Mouse (Mus musculus) CD8-positive naive resting alpha-beta T cell, adult 57 days (primary cell): ENCODE measurements around the gene Ceacam10. TPM values are rescaled to one million over a fixed set of nuclear protein-coding genes. Genes with fewer than 3 reads are reported as not detected.

ENCODE experiments used
- total RNA-seq: library from RNA; stranded (reverse); gene quantifications from one replicate; pipeline ENCODE4 v1.2.4, GENCODE M21; 2023

Gene Ceacam10
- not detected for total RNA-seq

GRCm38 (mm10) chr7:24776918-24777317 is at the start of gene Ceacam10:
Ceacam10 (plus strand) TSS chr7:24777206.

GRCm38 (mm10) chr7:24760211-24760610 is 16.8 kb upstream of the Ceacam10 start, which contains the start of gene Cd177:
Cd177 (minus strand) TSS chr7:24760311.

Other genes with a start within 250 kb of the Ceacam10 start
- 9.0 TPM for gene Irgq, start 246.5 kb upstream of the Ceacam10 start, total RNA-seq
- not detected for gene Pinlyp, start 231.1 kb upstream of the Ceacam10 start, total RNA-seq
- gene Xrcc1, start 230.9 kb upstream of the Ceacam10 start, total RNA-seq: 60.1 TPM
- gene Ethe1, start 189.7 kb upstream of the Ceacam10 start, total RNA-seq: 5.1 TPM
- gene Zfp575, start 189.6 kb upstream of the Ceacam10 start, total RNA-seq: not detected
- gene Phldb3, start 166.4 kb upstream of the Ceacam10 start, total RNA-seq: 2.8 TPM
- gene Lypd3, start 140.7 kb upstream of the Ceacam10 start, total RNA-seq: not detected
- not detected for gene Tex101, start 100.5 kb upstream of the Ceacam10 start, total RNA-seq
- gene BC049730, start 68.0 kb upstream of the Ceacam10 start, total RNA-seq: not detected
- gene Gm4763, start 50.3 kb upstream of the Ceacam10 start, total RNA-seq: not detected
- 0.67 TPM for gene Cd177, start 16.9 kb upstream of the Ceacam10 start, total RNA-seq
- 4.2 TPM for gene Gm9844, start 85.0 kb downstream of the Ceacam10 start, total RNA-seq
- gene Lypd4, start 92.7 kb downstream of the Ceacam10 start, total RNA-seq: not detected
- gene Dmrtc2, start 92.9 kb downstream of the Ceacam10 start, total RNA-seq: not detected
- 3,340 TPM for gene Rps19, start 107.2 kb downstream of the Ceacam10 start, total RNA-seq
- gene Cd79a, start 120.2 kb downstream of the Ceacam10 start, total RNA-seq: 99.4 TPM
- 1,582 TPM for gene Arhgef1, start 125.7 kb downstream of the Ceacam10 start, total RNA-seq
- gene Gm4881, start 167.3 kb downstream of the Ceacam10 start, total RNA-seq: not detected
- 275 TPM for gene Rabac1, start 195.5 kb downstream of the Ceacam10 start, total RNA-seq
- gene Atp1a3, start 228.8 kb downstream of the Ceacam10 start, total RNA-seq: 9.1 TPM